Mouse (Mus musculus) kidney, embryonic 16.5 days (tissue): ENCODE data around the gene Evi5l. TPM values are rescaled to one million over a fixed set of nuclear protein-coding genes. Genes with fewer than 3 reads are reported as not detected.

Experiments used
- ATAC-seq: fragments of 200-750 bp; cut with Nextera tagmentation; 2 replicates; pipeline ENCODE4 v1.8.0; 2017; ENCODE audit warnings: moderate TSS enrichment; ENCODE audit not compliant: low FRiP score, low TSS enrichment
- H3K27ac ChIP-seq: fragments of 300-500 bp; sonication (generic); 2 replicates; pipeline ENCODE4 v1.5.1; 2014; ENCODE audit warnings: low read length
- H3K27me3 ChIP-seq: fragments of 300-500 bp; sonication (generic); 2 replicates; pipeline ENCODE4 v1.6.1; 2014; ENCODE audit warnings: low read length, control low read depth, mixed read lengths; ENCODE audit not compliant: insufficient read depth
- H3K36me3 ChIP-seq: fragments of 300-500 bp; sonication (generic); 2 replicates; pipeline ENCODE4 v1.6.1; 2014; ENCODE audit warnings: low read length, control low read depth, mixed read lengths; ENCODE audit not compliant: insufficient read depth
- H3K4me1 ChIP-seq: fragments of 300-500 bp; sonication (generic); 2 replicates; pipeline ENCODE4 v1.6.1; 2014; ENCODE audit warnings: low read length, control low read depth, mixed read lengths; ENCODE audit not compliant: insufficient read depth
- H3K4me2 ChIP-seq: fragments of 300-500 bp; sonication (generic); replicated peaks from 2 replicates; pipeline ENCODE4 v1.6.1; 2014; ENCODE audit warnings: low read depth, low read length
- H3K4me3 ChIP-seq: fragments of 300-500 bp; sonication (generic); 2 replicates; pipeline ENCODE4 v1.5.1; 2014; ENCODE audit warnings: mild to moderate bottlenecking, low read length
- H3K9ac ChIP-seq: fragments of 300-500 bp; sonication (generic); replicated peaks from 2 replicates; pipeline ENCODE4 v1.6.1; 2014; ENCODE audit warnings: low read length
- H3K9me3 ChIP-seq: fragments of 300-500 bp; sonication (generic); 2 replicates; pipeline ENCODE4 v1.6.1; 2016; ENCODE audit warnings: low read length, control low read depth
- WGBS: fragments of 180-500 bp; shearing (Covaris S2); extraction: QIAGEN DNeasy Blood & Tissue Kit; methylation state at CpG from one replicate; pipeline ENCODE4 v1.1.7; 2014; 5-methylcytosine and 5-hydroxymethylcytosine counted together
- polyA plus RNA-seq: library from polyadenylated mRNA; unstranded; fragments of >200 nt; fragmentation: Nextera tagmentation; extraction: Ambion mirVana; gene quantifications from 2 replicates; pipeline ENCODE4 v1.2.1, GENCODE M21; 2015

Gene Evi5l
- polyA plus RNA-seq = 27.6 and 30.3 TPM in 2 replicates

DNA sequence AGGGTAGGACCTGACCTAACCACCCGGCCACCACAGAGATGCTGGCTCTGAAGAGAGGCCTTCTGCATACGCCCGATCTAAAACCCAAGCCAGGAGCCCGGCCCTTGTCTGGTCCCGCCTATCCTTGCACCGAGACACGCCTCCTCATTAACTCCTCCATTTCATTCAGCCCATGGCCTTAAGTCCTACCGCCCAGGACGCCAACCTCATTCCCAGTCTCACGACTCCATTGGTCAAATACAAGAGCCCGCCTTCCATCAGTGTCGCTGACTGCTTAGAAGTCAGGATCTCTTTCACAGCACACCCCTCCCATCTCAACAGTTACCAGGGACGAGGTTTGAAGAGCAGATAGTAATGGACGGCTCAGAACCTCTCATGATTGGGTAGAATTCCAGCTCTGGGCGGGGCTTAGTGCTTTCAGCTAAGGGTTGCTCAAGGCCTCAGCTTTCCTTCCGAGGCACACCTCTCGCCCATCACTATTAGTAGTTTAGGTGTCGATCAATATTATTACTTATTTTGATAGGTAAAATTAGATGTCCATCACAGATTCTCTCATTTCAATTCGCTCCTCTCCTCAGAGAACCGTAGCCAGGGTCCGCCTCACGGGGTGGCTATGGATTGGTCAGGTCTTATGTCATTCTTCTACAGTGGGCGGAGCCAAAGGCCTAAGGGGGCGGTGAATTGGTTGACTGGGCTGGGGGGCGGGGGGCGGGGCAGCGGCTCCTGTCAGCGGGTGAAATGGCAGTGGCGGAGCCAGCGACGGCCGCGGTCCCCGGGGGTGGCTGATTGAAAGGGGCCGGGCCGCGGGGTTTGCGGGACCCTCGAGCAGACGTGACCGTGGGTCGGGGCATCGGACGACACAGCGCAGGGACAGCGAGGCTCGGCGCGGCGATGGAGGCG is at the start of gene Evi5l:
Evi5l (plus strand) TSS at position 716 of the 900 bp plus-strand sequence.
- H3K27ac ChIP-seq = 0 out of 2 replicates have a peak within 1 kb of the TSS, but pooled peaks have one; percentile 8
- peak; percentile 98 for ATAC-seq
- under 1% methylated on average over 51 of the region's 51 CpGs for WGBS
- peak within 1 kb of the TSS; percentile 87 for H3K4me3 ChIP-seq
- peak within 1 kb of the TSS; percentile 86 for H3K4me2 ChIP-seq
- H3K9me3 ChIP-seq = no peaks in the 10 kb centered on the region
- no peaks in the 10 kb centered on the region for H3K36me3 ChIP-seq
- H3K9ac ChIP-seq = peak within 1 kb of the TSS; percentile 83
- peaks cover 15% of the 10 kb centered on the region; the same call in 1 of the 2 replicates for H3K4me1 ChIP-seq
- H3K27me3 ChIP-seq = no peaks in the 10 kb centered on the region

DNA sequence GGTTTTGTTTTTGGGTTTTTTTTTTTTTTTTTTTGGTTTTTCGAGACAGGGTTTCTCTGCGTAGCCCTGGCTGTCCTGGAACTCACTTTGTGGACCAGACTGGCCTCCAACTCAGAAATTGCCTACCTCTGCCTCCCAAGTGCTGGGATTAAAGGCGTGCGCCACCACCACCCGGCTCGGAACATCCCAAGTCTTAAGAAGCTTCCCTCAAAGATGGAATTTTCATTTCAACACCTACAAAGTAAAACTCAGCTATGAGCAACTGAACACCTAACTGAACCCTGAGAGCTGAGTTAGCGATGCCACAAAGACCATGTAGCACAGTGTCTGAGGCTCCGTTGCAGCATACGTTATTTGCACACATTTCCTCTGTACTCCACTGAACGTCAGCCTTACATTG is 32.6 kb upstream of the Evi5l start, which contains the start of gene Cd209g:
Cd209g (plus strand) TSS at position 301 of the 400 bp plus-strand sequence.
- WGBS = 91% methylated on average over 10 of the region's 10 CpGs
- Histone ChIP-seq H3K9ac (no peak within 1 kb of the TSS), H3K4me2 (no peak within 1 kb of the TSS), H3K4me3 (no peak within 1 kb of the TSS), H3K4me1 (no peaks in the 10 kb centered on the region), H3K27ac (no peak within 1 kb of the TSS), H3K36me3 (no peaks in the 10 kb centered on the region), H3K9me3 (no peaks in the 10 kb centered on the region), H3K27me3 (no peaks in the 10 kb centered on the region)
- no peak for ATAC-seq

DNA sequence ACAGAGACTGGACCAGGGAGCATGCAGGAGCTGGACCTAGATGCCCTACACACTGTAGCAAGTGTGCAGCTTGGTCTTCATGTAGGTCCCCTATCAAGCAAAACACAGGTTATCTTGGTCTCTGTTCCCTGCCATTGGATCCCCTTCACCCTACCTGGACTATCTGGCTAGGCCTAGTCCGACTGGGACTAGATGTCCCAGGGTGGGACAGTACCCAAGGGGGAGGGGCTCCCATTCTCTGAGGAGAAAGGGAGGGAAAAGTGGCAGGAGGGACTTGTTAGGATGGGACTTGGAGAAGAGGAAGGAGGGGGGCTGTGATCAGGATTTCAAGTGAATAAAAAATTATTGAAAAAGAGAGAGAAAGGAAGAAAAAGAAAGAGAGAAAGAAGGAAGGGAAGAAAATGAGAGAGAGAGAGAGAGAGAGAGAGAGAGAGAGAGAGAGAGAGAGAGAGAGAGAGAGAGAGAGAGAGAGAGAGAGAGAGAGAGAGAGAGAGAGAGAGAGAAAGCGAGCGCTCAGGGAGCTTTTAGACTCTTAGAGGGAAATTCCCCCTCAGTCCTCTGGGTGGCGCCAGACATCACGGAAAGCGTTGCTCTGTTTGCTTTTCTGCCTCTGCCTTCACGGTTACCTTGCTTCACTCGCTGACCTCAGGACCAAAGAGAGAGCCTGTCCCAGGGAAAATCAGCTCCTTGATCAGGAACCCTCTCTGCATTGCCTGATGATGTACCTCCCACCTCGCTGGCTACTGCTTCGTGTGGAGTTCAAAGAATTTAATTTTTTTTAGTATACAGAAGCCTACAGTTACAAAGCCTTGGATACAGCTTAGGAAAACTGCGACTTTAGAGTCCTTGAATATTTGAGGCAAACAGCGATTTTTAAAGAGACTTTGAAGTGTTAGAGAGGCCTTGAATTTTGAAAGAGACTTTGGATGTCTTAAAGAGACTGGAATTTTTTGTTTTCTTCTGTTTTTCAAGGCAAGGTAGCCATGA is 26.4 kb upstream of the Evi5l start:
- Histone ChIP-seq H3K9me3 (no peaks in the 10 kb centered on the region), H3K4me1 (0 out of 2 replicates have a peak, but pooled peaks cover 2% of the 10 kb centered on the region), H3K36me3 (no peaks in the 10 kb centered on the region), H3K9ac (no peak overlapping the region), H3K4me3 (no peak overlapping the region), H3K4me2 (no peak overlapping the region), H3K27me3 (no peaks in the 10 kb centered on the region), H3K27ac (no peak overlapping the region)
- peak; percentile 73 for ATAC-seq
- 12% methylated on average over 12 of the region's 12 CpGs for WGBS

DNA sequence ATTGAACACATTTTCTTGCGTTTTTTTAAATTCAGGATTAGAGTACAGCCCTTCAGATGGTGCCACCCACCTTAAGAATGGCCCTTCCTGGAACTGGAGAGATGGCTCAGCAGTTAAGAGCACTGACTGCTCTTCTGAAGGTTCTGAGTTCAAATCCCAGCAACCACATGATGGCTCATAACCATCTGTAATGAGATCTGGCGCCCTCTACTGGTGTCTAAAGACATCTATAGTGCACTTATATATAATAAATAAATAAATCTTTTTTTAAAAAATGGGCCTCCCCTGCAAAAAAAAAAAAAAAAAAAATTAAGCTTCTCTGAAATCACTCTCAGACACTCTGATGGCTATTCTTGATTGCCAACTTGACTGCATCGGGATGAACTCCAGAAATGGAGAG is 24.6 kb upstream of the Evi5l start:
- Histone ChIP-seq H3K9ac (no peak overlapping the region), H3K27me3 (no peaks in the 10 kb centered on the region), H3K36me3 (no peaks in the 10 kb centered on the region), H3K27ac (no peak overlapping the region), H3K4me1 (0 out of 2 replicates have a peak, but pooled peaks cover 2% of the 10 kb centered on the region), H3K4me2 (no peak overlapping the region), H3K4me3 (no peak overlapping the region), H3K9me3 (no peaks in the 10 kb centered on the region)
- WGBS = 62% methylated on average over 3 of the region's 3 CpGs
- ATAC-seq = no peak

GRCm38 (mm10) chr8:4147272-4147671 is 19.1 kb upstream of the Evi5l start:
- no peak overlapping the region for H3K9ac ChIP-seq
- WGBS = 28% methylated on average over 1 of the region's 1 CpGs

DNA sequence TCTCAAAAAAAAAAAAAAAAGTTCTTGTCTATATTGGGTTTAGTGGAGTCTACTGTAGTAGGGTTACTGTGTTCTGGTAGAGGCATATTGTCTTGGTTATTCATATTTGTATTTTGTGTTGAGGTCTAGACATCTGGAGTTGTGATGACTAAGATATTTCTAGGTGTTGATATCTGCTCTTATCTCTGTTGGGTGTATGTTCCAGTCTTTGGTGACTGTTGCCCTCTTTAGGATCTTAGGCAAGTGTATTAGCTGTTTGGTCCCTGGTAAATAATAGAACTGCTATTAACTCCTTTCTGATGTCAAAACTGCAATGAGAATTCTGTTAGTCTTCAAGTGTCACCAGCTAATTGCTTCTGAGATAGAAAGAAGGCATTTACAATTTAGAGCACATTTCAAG is 11.5 kb upstream of the Evi5l start:
- ATAC-seq = no peak
- Histone ChIP-seq H3K4me2 (no peak overlapping the region), H3K27ac (no peak overlapping the region), H3K9ac (no peak overlapping the region), H3K36me3 (no peaks in the 10 kb centered on the region), H3K4me3 (no peak overlapping the region), H3K27me3 (no peaks in the 10 kb centered on the region), H3K4me1 (no peaks in the 10 kb centered on the region), H3K9me3 (no peaks in the 10 kb centered on the region; the same call in 1 of the 2 replicates)

More at GRCm38 (mm10) chr8:4147272-4147671, 19.1 kb upstream of the Evi5l start:
- no peak for ATAC-seq
- Histone ChIP-seq H3K4me3 (no peak overlapping the region), H3K4me1 (no peaks in the 10 kb centered on the region), H3K27me3 (no peaks in the 10 kb centered on the region), H3K36me3 (no peaks in the 10 kb centered on the region), H3K4me2 (no peak overlapping the region), H3K27ac (no peak overlapping the region), H3K9me3 (peaks cover 4% of the 10 kb centered on the region)

DNA sequence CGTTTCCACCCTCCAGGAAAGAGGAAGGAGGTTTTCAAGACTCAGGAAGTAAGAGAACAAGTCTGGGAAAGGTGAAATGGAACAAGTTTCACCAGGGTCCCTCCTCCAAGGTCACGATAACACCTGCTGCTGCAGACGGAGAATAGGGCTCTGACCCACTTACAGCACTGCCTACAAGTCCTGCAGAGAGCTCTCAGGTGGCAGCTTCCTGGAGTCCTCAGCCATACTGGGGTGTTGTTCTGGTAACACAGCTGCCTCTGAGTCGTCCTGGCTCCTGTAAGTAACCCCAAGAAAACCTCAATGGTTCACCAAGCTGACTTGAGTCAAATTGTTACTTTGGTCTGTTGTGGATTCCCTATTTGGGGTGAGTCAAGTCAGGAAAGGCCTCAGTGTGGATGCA is 3.6 kb upstream of the Evi5l start:
- 57% methylated on average over 4 of the region's 4 CpGs for WGBS
- ATAC-seq = no peak
- H3K27ac ChIP-seq = no peak overlapping the region

DNA sequence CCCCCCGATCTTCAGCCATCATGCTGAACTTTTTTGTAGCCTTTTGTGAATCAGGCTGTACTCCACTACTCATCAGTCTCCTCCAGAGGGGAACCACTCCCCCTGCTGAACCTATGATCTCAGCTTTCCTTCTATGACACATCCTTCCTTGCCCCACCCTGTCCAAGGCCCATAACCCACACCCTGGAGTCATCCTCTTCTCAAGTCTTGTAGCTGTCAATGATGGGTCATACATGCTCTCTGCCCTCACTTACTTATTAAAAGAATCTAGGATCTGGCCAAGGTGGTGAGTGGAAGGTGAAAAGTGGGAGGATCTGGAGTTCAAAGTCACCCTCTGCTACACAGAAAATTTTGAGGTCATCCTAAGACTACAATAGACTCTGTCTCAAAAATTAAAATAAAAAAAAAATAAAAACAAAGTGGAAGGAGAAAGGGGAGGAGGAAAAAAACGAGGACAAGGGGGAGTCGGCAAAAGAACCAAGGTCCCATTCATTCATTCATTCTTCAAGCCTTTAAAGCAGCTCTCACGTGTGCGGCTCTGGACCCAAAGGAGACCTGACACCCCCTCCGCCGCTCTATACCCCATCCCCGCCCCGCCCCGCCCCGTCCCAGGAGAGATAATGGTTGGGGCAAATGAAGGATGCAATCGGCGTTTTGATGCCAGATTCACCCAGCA is 1.1 kb upstream of the Evi5l start:
- Histone ChIP-seq H3K27me3 (no peaks in the 10 kb centered on the region), H3K4me1 (peaks cover 15% of the 10 kb centered on the region; the same call in 1 of the 2 replicates), H3K9me3 (no peaks in the 10 kb centered on the region), H3K4me2 (peak overlapping the region; percentile 63), H3K36me3 (no peaks in the 10 kb centered on the region), H3K4me3 (peak overlapping the region; percentile 87), H3K9ac (peak overlapping the region; percentile 65), H3K27ac (no peak overlapping the region)
- no peak for ATAC-seq
- WGBS = 9% methylated on average over 13 of the region's 13 CpGs

More for the DNA sequence above, 3.6 kb upstream of the Evi5l start:
- no peak overlapping the region for H3K9ac ChIP-seq
- no peak overlapping the region for H3K4me2 ChIP-seq
- peaks cover 14% of the 10 kb centered on the region; the same call in 1 of the 2 replicates for H3K4me1 ChIP-seq
- H3K9me3 ChIP-seq = no peaks in the 10 kb centered on the region
- H3K27me3 ChIP-seq = no peaks in the 10 kb centered on the region
- no peak overlapping the region for H3K4me3 ChIP-seq
- no peaks in the 10 kb centered on the region for H3K36me3 ChIP-seq
